ENCODE assay signal across 8 mouse cellular contexts in the genomic region with DNA sequence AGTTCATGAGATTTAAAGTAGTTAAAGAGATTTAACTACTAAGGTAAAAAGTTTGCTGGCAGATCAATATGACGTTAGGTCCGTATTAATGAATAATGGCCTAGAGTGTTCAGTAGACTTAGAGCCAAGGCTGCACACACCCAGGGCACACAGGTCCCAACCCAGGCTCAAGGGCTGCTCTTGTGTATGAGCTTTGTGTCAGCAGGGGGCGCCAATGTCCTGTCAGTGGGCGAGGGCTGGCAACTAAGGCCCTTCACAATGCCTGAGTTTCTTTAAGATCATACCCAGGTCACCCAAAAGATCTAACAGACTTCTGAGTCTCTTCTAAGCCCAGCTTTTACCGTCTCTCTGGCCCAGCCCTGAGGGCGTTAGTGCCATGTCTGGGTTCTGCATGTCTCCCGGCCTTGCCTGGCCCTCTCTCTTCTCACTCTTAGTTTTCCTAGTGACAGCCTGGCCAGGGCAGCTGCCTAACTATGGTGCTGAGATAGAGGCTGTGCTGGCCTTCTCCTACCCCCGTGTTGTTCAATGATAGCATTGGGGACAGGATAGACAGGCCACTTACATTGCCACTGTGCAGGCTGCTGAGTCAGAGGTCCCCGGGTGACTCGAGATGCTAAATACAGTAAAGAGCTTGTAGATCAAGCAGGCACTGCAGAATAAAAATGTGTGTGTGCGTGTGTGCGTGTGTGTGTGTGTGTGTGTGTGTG. TPM values are rescaled to one million over a fixed set of nuclear protein-coding genes. Genes with fewer than 3 reads are reported as not detected.
DNase-seq lines count a peak whose midpoint lies in the region; ATAC-seq and TF ChIP-seq lines count a peak whose summit lies in the region.

No protein-coding gene starts in this region.

- H3K27ac ChIP-seq in cerebellum, adult 2 months (ENCODE audit: insufficient read depth, low read length), result no peak overlapping the region

- H3K4me1 ChIP-seq in cerebellum, adult 2 months (ENCODE audit: control insufficient read depth, insufficient read depth, low read length), result no peaks in the 10 kb centered on the region

- ATAC-seq in hematopoietic stem cell, adult 5-6 weeks (replicated peaks in 1 of 2; ENCODE audit: insufficient read depth in 1 of 2, low FRiP score in 2 of 2, low TSS enrichment in 1 of 2, low read depth in 1 of 2, poor library complexity in 2 of 2, severe bottlenecking in 2 of 2), result peak; percentile 89 to 92

- no peak overlapping the region for H3K4me3 ChIP-seq in cerebellum, adult 2 months (replicated peaks; ENCODE audit: insufficient read depth, low read depth, low read length)

- TF ChIP-seq POLR2A in cerebellum, adult 2 months (IDR thresholded peaks at IDR 0.05; ENCODE audit: borderline replicate concordance, insufficient read depth, low read length), result no peak

- H3K27me3 ChIP-seq in cerebellum, adult 2 months (ENCODE audit: control insufficient read depth, insufficient read depth, low read length), result no peaks in the 10 kb centered on the region

- WGBS in cerebellum, adult 2 months, result 58% methylated on average over 12 of the region's 12 CpGs

- peak; percentile 83 for TF ChIP-seq CTCF in cerebellum, adult 2 months (IDR thresholded peaks at IDR 0.05; ENCODE audit: borderline replicate concordance, insufficient read depth, low read depth, low read length)

- peak; percentile 19 for DNase-seq in MEL-GATA-1-ER (ENCODE audit: extremely low read depth, low read depth)
- DNase-seq in cerebellum, adult 2 months, result peak; percentile 50 to 65
- DNase-seq in forelimb bud, embryonic 11.5 days (ENCODE audit: low read depth, low spot score), result peak; percentile 81
- peak; percentile 38 to 65 for DNase-seq in layer of hippocampus, adult 8-10 months (ENCODE audit: low spot score in 2 of 2)
- DNase-seq in lung, postnatal 10 days, result peak; percentile 93
- DNase-seq in right cerebral cortex, adult 2 months (ENCODE audit: low spot score in 2 of 2), result peak; percentile 70 to 74
- peak; percentile 70 for DNase-seq in urinary bladder, postnatal 10 days (ENCODE audit: low spot score)

RNA-seq across cellular contexts. Expression of gene Serpinh1, which starts 20.1 kb away (rescaled TPM):
- polyA plus RNA-seq in cerebellum, adult 2 months (2012; rRNA removed), result 24.9 and 25.4 TPM in 2 replicates
- total RNA-seq in hematopoietic stem cell, adult 5-6 weeks (2017), result 3.1 and 5.0 TPM in 2 replicates
- 10 to 100 TPM; 16.8 to 24.1 (median 21.3) TPM for total RNA-seq in layer of hippocampus, adult 8-10 months (2022)

RNA-seq across cellular contexts. Expression of gene Gdpd5, which starts 48.3 kb away (rescaled TPM):
- 49.4 and 50.0 TPM in 2 replicates for polyA plus RNA-seq in cerebellum, adult 2 months (2012; rRNA removed)
- 0.15 and 0.25 TPM in 2 replicates for total RNA-seq in hematopoietic stem cell, adult 5-6 weeks (2017)
- 10 to 100 TPM; 17.4 to 32.6 (median 21.4) TPM for total RNA-seq in layer of hippocampus, adult 8-10 months (2022)

Comparison
In these comparisons a context has a peak if more than half of its experiments do, and no peak if none do; other contexts are left out.
1. DNase-seq: peak in every context shown above with its lines; median percentile 93 in lung, postnatal 10 days; 81 in forelimb bud, embryonic 11.5 days; 72 in right cerebral cortex, adult 2 months; 70 in urinary bladder, postnatal 10 days; 58 in cerebellum, adult 2 months; 52 in layer of hippocampus, adult 8-10 months; 19 in MEL-GATA-1-ER.
2. RNA of gene Gdpd5, which starts 48.3 kb away (total RNA-seq): 17.4 to 32.6 TPM in layer of hippocampus, adult 8-10 months; 0.15 to 0.25 TPM in hematopoietic stem cell, adult 5-6 weeks; every median in the first group is over 10 times any median in the second.